Mouse (Mus musculus): ENCODE results near the gene Hdac11. TPM values are rescaled to one million over a fixed set of nuclear protein-coding genes. Genes with fewer than 3 reads are reported as not detected.
A peak's percentile ranks its signal among the peaks of the same experiment; 100 is the strongest.

Gene Hdac11
- polyA plus RNA-seq, 1 experiment from 2014 or later = 16.2 TPM

- Histone ChIP-seq H3K27me3 (ENCODE audit: insufficient read depth, low read length) (no peaks in the 10 kb centered on the region), H3K9me3 (replicated peaks; ENCODE audit: low read length) (no peaks in the 10 kb centered on the region), H3K4me2 (ENCODE audit: low read length) (no peak overlapping the region), H3K36me3 (ENCODE audit: insufficient read depth, low read length) (no peaks in the 10 kb centered on the region), H3K4me3 (replicated peaks; ENCODE audit: low read depth, low read length) (no peak overlapping the region), H3K27ac (no peak overlapping the region), H3K9ac (ENCODE audit: low read depth, low read length) (no peak overlapping the region), H3K4me1 (replicated peaks; ENCODE audit: insufficient read depth, low read length) (no peaks in the 10 kb centered on the region)
- 61% methylated on average over 9 of the region's 9 CpGs for WGBS
- DNase-seq (ENCODE audit: low spot score) (no peak), ATAC-seq (replicated peaks; ENCODE audit: low FRiP score, low read depth) (no peak)
- TF ChIP-seq CTCF (IDR thresholded peaks at IDR 0.05; ENCODE audit: low read depth) = no peak
These were observed 62.0 kb downstream of the Hdac11 start for GRCm38 (mm10) chr6:91218445-91218844.

GRCm38 (mm10) chr6:91218871-91219270, 62.4 kb downstream of the Hdac11 start:
- Histone ChIP-seq H3K27me3 (ENCODE audit: insufficient read depth, low read length) (no peaks in the 10 kb centered on the region), H3K4me2 (ENCODE audit: low read length) (no peak overlapping the region), H3K9ac (ENCODE audit: low read depth, low read length) (no peak overlapping the region), H3K27ac (no peak overlapping the region), H3K9me3 (replicated peaks; ENCODE audit: low read length) (no peaks in the 10 kb centered on the region), H3K4me1 (replicated peaks; ENCODE audit: insufficient read depth, low read length) (no peaks in the 10 kb centered on the region), H3K36me3 (ENCODE audit: insufficient read depth, low read length) (no peaks in the 10 kb centered on the region), H3K4me3 (replicated peaks; ENCODE audit: low read depth, low read length) (no peak overlapping the region)
- no peak for DNase-seq (ENCODE audit: low spot score)
- no peak for TF ChIP-seq CTCF (IDR thresholded peaks at IDR 0.05; ENCODE audit: low read depth)
- ATAC-seq (replicated peaks; ENCODE audit: low FRiP score, low read depth) = 0 out of 2 replicates have a peak, but pooled peaks have one; percentile 13
- 68% methylated on average over 3 of the region's 3 CpGs for WGBS

- TF ChIP-seq CTCF (IDR thresholded peaks at IDR 0.05; ENCODE audit: low read depth) = no peak
- no peaks in the 10 kb centered on the region for H3K27me3 ChIP-seq (ENCODE audit: insufficient read depth, low read length)
- no peak overlapping the region for H3K4me2 ChIP-seq (ENCODE audit: low read length)
- no peak overlapping the region for H3K9ac ChIP-seq (ENCODE audit: low read depth, low read length)
- H3K4me1 ChIP-seq (replicated peaks; ENCODE audit: insufficient read depth, low read length) = no peaks in the 10 kb centered on the region
- no peak overlapping the region for H3K4me3 ChIP-seq (replicated peaks; ENCODE audit: low read depth, low read length)
- DNase-seq (ENCODE audit: low spot score) (no peak), ATAC-seq (replicated peaks; ENCODE audit: low FRiP score, low read depth) (no peak)
- no peaks in the 10 kb centered on the region for H3K36me3 ChIP-seq (ENCODE audit: insufficient read depth, low read length)
- no peaks in the 10 kb centered on the region for H3K9me3 ChIP-seq (replicated peaks; ENCODE audit: low read length)
- H3K27ac ChIP-seq = no peak overlapping the region
These were observed 63.6 kb downstream of the Hdac11 start for GRCm38 (mm10) chr6:91220062-91220461.

GRCm38 (mm10) chr6:91221094-91221493, 64.6 kb downstream of the Hdac11 start:
- TF ChIP-seq CTCF (IDR thresholded peaks at IDR 0.05; ENCODE audit: low read depth) = no peak
- DNase-seq (ENCODE audit: low spot score) (peak; percentile 70), ATAC-seq (replicated peaks; ENCODE audit: low FRiP score, low read depth) (no peak)
- Histone ChIP-seq H3K36me3 (ENCODE audit: insufficient read depth, low read length) (no peaks in the 10 kb centered on the region), H3K4me2 (ENCODE audit: low read length) (no peak overlapping the region), H3K9ac (ENCODE audit: low read depth, low read length) (no peak overlapping the region), H3K27me3 (ENCODE audit: insufficient read depth, low read length) (no peaks in the 10 kb centered on the region), H3K27ac (no peak overlapping the region), H3K4me3 (replicated peaks; ENCODE audit: low read depth, low read length) (no peak overlapping the region), H3K4me1 (replicated peaks; ENCODE audit: insufficient read depth, low read length) (no peaks in the 10 kb centered on the region), H3K9me3 (replicated peaks; ENCODE audit: low read length) (no peaks in the 10 kb centered on the region)
- 8% methylated on average over 3 of the region's 3 CpGs for WGBS

- H3K9me3 ChIP-seq (replicated peaks; ENCODE audit: low read length) = no peaks in the 10 kb centered on the region
- 66% methylated on average over 10 of the region's 10 CpGs for WGBS
- no peak overlapping the region for H3K4me2 ChIP-seq (ENCODE audit: low read length)
- no peak for ATAC-seq (replicated peaks; ENCODE audit: low FRiP score, low read depth)
- no peaks in the 10 kb centered on the region for H3K36me3 ChIP-seq (ENCODE audit: insufficient read depth, low read length)
- H3K4me3 ChIP-seq (replicated peaks; ENCODE audit: low read depth, low read length) = no peak overlapping the region
- no peak overlapping the region for H3K9ac ChIP-seq (ENCODE audit: low read depth, low read length)
- TF ChIP-seq CTCF (IDR thresholded peaks at IDR 0.05; ENCODE audit: low read depth) = no peak
- no peak for DNase-seq (ENCODE audit: low spot score)
- no peak overlapping the region for H3K27ac ChIP-seq
- H3K4me1 ChIP-seq (replicated peaks; ENCODE audit: insufficient read depth, low read length) = no peaks in the 10 kb centered on the region
- no peaks in the 10 kb centered on the region for H3K27me3 ChIP-seq (ENCODE audit: insufficient read depth, low read length)
These were observed 66.4 kb downstream of the Hdac11 start for GRCm38 (mm10) chr6:91222694-91223346.

Other genes with a start within 250 kb of the Hdac11 start
- 12.3 and 14.0 TPM in 2 replicates for gene Iqsec1, start 168.0 kb upstream of the Hdac11 start, polyA plus RNA-seq (2015; fragmentation: Nextera tagmentation; extraction: Ambion mirVana)
- 11.7 and 14.1 TPM in 2 replicates for gene Nup210, start 39.8 kb upstream of the Hdac11 start, polyA plus RNA-seq (2015; fragmentation: Nextera tagmentation; extraction: Ambion mirVana)
- gene Fbln2, start 55.8 kb downstream of the Hdac11 start, polyA plus RNA-seq (2015; fragmentation: Nextera tagmentation; extraction: Ambion mirVana) = 20.9 and 22.0 TPM in 2 replicates